Mouse (Mus musculus) neural tube, embryonic 11.5 days (tissue): ENCODE measurements around the gene Mios. TPM values are rescaled to one million over a fixed set of nuclear protein-coding genes. Genes with fewer than 3 reads are reported as not detected.
A peak's percentile ranks its signal among the peaks of the same experiment; 100 is the strongest.

Experiments used
- ATAC-seq: fragments of 200-750 bp; cut with Nextera tagmentation; 2 replicates; pipeline ENCODE4 v1.8.0; 2017; ENCODE audit warnings: moderate number of reproducible peaks, mild to moderate bottlenecking, moderate TSS enrichment, moderate library complexity; ENCODE audit not compliant: insufficient read depth, low FRiP score, low TSS enrichment
- DNase-seq: peaks from one replicate; pipeline ENCODE4 v3.0.0-alpha.2; 2015; ENCODE audit warnings: low spot score
- H3K27ac ChIP-seq: fragments of 300-500 bp; sonication (generic); 2 replicates; pipeline ENCODE4 v1.5.1; 2014; ENCODE audit warnings: low read depth, mild to moderate bottlenecking, low read length
- H3K27me3 ChIP-seq: fragments of 300-500 bp; sonication (generic); 2 replicates; pipeline ENCODE4 v1.6.1; 2014; ENCODE audit warnings: mild to moderate bottlenecking, low read length, mixed read lengths; ENCODE audit not compliant: control insufficient read depth, insufficient read depth
- H3K36me3 ChIP-seq: fragments of 300-500 bp; sonication (generic); 2 replicates; pipeline ENCODE4 v1.6.1; 2014; ENCODE audit warnings: mild to moderate bottlenecking, low read length, moderate library complexity, mixed read lengths; ENCODE audit not compliant: control insufficient read depth, insufficient read depth
- H3K4me1 ChIP-seq: fragments of 300-500 bp; sonication (generic); 2 replicates; pipeline ENCODE4 v1.6.1; 2014; ENCODE audit warnings: low read length, mixed read lengths; ENCODE audit not compliant: control insufficient read depth, insufficient read depth
- H3K4me2 ChIP-seq: fragments of 300-500 bp; sonication (generic); 2 replicates; pipeline ENCODE4 v1.6.1; 2014; ENCODE audit warnings: low read depth, mild to moderate bottlenecking, moderate library complexity
- H3K4me3 ChIP-seq: fragments of 300-500 bp; sonication (generic); 2 replicates; pipeline ENCODE4 v1.5.1; 2014; ENCODE audit warnings: low read depth, low read length
- H3K9ac ChIP-seq: fragments of 300-500 bp; sonication (generic); 2 replicates; pipeline ENCODE4 v1.6.1; 2014; ENCODE audit warnings: mild to moderate bottlenecking, low read length
- H3K9me3 ChIP-seq: fragments of 300-500 bp; sonication (generic); 2 replicates; pipeline ENCODE4 v1.6.1; 2016; ENCODE audit warnings: low read length; ENCODE audit not compliant: control insufficient read depth
- WGBS: fragments of 180-500 bp; shearing (Covaris S2); extraction: QIAGEN DNeasy Blood & Tissue Kit; methylation state at CpG from one replicate; pipeline ENCODE4 v1.1.7; 2014; 5-methylcytosine and 5-hydroxymethylcytosine counted together
- polyA plus RNA-seq: library from polyadenylated mRNA; unstranded; fragments of >200 nt; fragmentation: Nextera tagmentation; extraction: Ambion mirVana; gene quantifications from 2 replicates; pipeline ENCODE4 v1.2.1, GENCODE M21; 2014

Mios gene
- polyA plus RNA-seq, 1 experiment from 2014 or later = 29.5 TPM

- H3K4me1 ChIP-seq = no peaks in the 10 kb centered on the region
- DNase-seq (no peak), ATAC-seq (peak; percentile 53; the same call in 1 of the 2 replicates)
- H3K27ac ChIP-seq = no peak overlapping the region
- no peak overlapping the region for H3K9ac ChIP-seq
- no peak overlapping the region for H3K4me3 ChIP-seq
- WGBS = 98% methylated on average over 3 of the region's 3 CpGs
- H3K9me3 ChIP-seq = no peaks in the 10 kb centered on the region
- no peaks in the 10 kb centered on the region for H3K36me3 ChIP-seq
- H3K27me3 ChIP-seq = no peaks in the 10 kb centered on the region
- no peak overlapping the region for H3K4me2 ChIP-seq
These were observed 20.3 kb upstream of the Mios start for GRCm38 (mm10) chr6:8188599-8189233.

GRCm38 (mm10) chr6:8189917-8190316 lies 19.1 kb upstream of the Mios start:
- H3K4me1 ChIP-seq = no peaks in the 10 kb centered on the region
- no peak overlapping the region for H3K4me3 ChIP-seq
- H3K36me3 ChIP-seq = no peaks in the 10 kb centered on the region
- no peak overlapping the region for H3K9ac ChIP-seq
- H3K9me3 ChIP-seq = no peaks in the 10 kb centered on the region
- 74% methylated on average over 3 of the region's 3 CpGs for WGBS
- no peaks in the 10 kb centered on the region for H3K27me3 ChIP-seq
- ATAC-seq (no peak), DNase-seq (no peak)
- H3K4me2 ChIP-seq = no peak overlapping the region
- no peak overlapping the region for H3K27ac ChIP-seq

GRCm38 (mm10) chr6:8192517-8192916 lies 16.5 kb upstream of the Mios start, which contains the start of gene Col28a1:
Col28a1 (minus strand) TSS chr6:8192617.
- no peaks in the 10 kb centered on the region for H3K4me1 ChIP-seq
- no peak for DNase-seq
- no peak within 1 kb of the TSS for H3K27ac ChIP-seq
- H3K4me3 ChIP-seq = no peak within 1 kb of the TSS
- H3K27me3 ChIP-seq = no peaks in the 10 kb centered on the region
- no peaks in the 10 kb centered on the region for H3K36me3 ChIP-seq
- no peak for ATAC-seq
- no peak within 1 kb of the TSS for H3K4me2 ChIP-seq
- no peaks in the 10 kb centered on the region for H3K9me3 ChIP-seq
- no peak within 1 kb of the TSS for H3K9ac ChIP-seq

- H3K27me3 ChIP-seq = no peaks in the 10 kb centered on the region
- 13% methylated on average over 10 of the region's 10 CpGs for whole genome bisulfite sequencing
- H3K4me2 ChIP-seq = peak overlapping the region; percentile 50
- H3K27ac ChIP-seq = peak overlapping the region; percentile 92
- H3K9me3 ChIP-seq = no peaks in the 10 kb centered on the region
- peaks cover 3% of the 10 kb centered on the region; the same call in 1 of the 2 replicates for H3K4me1 ChIP-seq
- H3K9ac ChIP-seq = peak overlapping the region; percentile 91
- DNase-seq (no peak), ATAC-seq (no peak)
- peak overlapping the region; percentile 84 for H3K4me3 ChIP-seq
- H3K36me3 ChIP-seq = no peaks in the 10 kb centered on the region
These were observed 804 bp downstream of the Mios start for GRCm38 (mm10) chr6:8209866-8210186.

GRCm38 (mm10) chr6:8210661-8211060 lies 1.6 kb downstream of the Mios start:
- DNase-seq (no peak), ATAC-seq (no peak)
- no peaks in the 10 kb centered on the region for H3K9me3 ChIP-seq
- no peak overlapping the region for H3K4me3 ChIP-seq
- H3K27ac ChIP-seq = no peak overlapping the region
- peaks cover 3% of the 10 kb centered on the region; the same call in 1 of the 2 replicates for H3K4me1 ChIP-seq
- peak overlapping the region; percentile 12 for H3K4me2 ChIP-seq
- no peak overlapping the region for H3K9ac ChIP-seq
- H3K36me3 ChIP-seq = peaks cover 2% of the 10 kb centered on the region; the same call in 1 of the 2 replicates
- 89% methylated on average over 3 of the region's 3 CpGs for WGBS
- no peaks in the 10 kb centered on the region for H3K27me3 ChIP-seq

- ATAC-seq = no peak
- no peaks in the 10 kb centered on the region for H3K36me3 ChIP-seq
- H3K4me2 ChIP-seq = no peak overlapping the region
- 84% methylated on average over 3 of the region's 3 CpGs for WGBS
- H3K9ac ChIP-seq = no peak overlapping the region
- no peaks in the 10 kb centered on the region for H3K4me1 ChIP-seq
- no peaks in the 10 kb centered on the region for H3K9me3 ChIP-seq
- H3K4me3 ChIP-seq = no peak overlapping the region
- no peak for DNase-seq
- H3K27me3 ChIP-seq = no peaks in the 10 kb centered on the region
- no peak overlapping the region for H3K27ac ChIP-seq
These were observed 18.0 kb downstream of the Mios start for GRCm38 (mm10) chr6:8227035-8227434.

- 93% methylated on average over 3 of the region's 3 CpGs for WGBS
- ATAC-seq (no peak), DNase-seq (no peak)
- H3K9ac ChIP-seq = no peak overlapping the region
- no peaks in the 10 kb centered on the region for H3K9me3 ChIP-seq
- H3K4me3 ChIP-seq = no peak overlapping the region
- H3K4me2 ChIP-seq = no peak overlapping the region
- no peak overlapping the region for H3K27ac ChIP-seq
- H3K27me3 ChIP-seq = no peaks in the 10 kb centered on the region
- H3K36me3 ChIP-seq = no peaks in the 10 kb centered on the region
- H3K4me1 ChIP-seq = no peaks in the 10 kb centered on the region
These were observed 19.6 kb downstream of the Mios start for GRCm38 (mm10) chr6:8228596-8228995.

GRCm38 (mm10) chr6:8258316-8258715 lies 49.3 kb downstream of the Mios start:
- ATAC-seq (no peak), DNase-seq (no peak)

GRCm38 (mm10) chr6:8259004-8259666 lies 50.1 kb downstream of the Mios start, which contains the start of the genes Rpa3, Umad1 and Gm45062:
Rpa3 (minus strand) TSS chr6:8259173.
Umad1 (plus strand) TSS chr6:8259288.
Gm45062 (plus strand) TSS chr6:8259450.
- peak within 1 kb of the TSS; percentile 46 for H3K4me3 ChIP-seq
- H3K27ac ChIP-seq = no peak within 1 kb of the TSS
- no peaks in the 10 kb centered on the region for H3K36me3 ChIP-seq
- under 1% methylated on average over 59 of the region's 64 CpGs for WGBS
- no peaks in the 10 kb centered on the region for H3K27me3 ChIP-seq
- DNase-seq (peak; percentile 98), ATAC-seq (peak; percentile 100)
- peak within 1 kb of the TSS; percentile 92 for H3K4me2 ChIP-seq
- H3K9me3 ChIP-seq = no peaks in the 10 kb centered on the region
- H3K4me1 ChIP-seq = peaks cover 2% of the 10 kb centered on the region; the same call in 1 of the 2 replicates
- peak within 1 kb of the TSS; percentile 65 for H3K9ac ChIP-seq

More at GRCm38 (mm10) chr6:8258316-8258715, 49.3 kb downstream of the Mios start:
- Histone ChIP-seq H3K4me1 (peaks cover 2% of the 10 kb centered on the region; the same call in 1 of the 2 replicates), H3K27me3 (no peaks in the 10 kb centered on the region), H3K9me3 (no peaks in the 10 kb centered on the region), H3K27ac (no peak overlapping the region), H3K4me3 (peak overlapping the region; percentile 46), H3K9ac (peak overlapping the region; percentile 54), H3K36me3 (no peaks in the 10 kb centered on the region), H3K4me2 (peak overlapping the region; percentile 65)
- 10% methylated on average over 6 of the region's 6 CpGs for WGBS
